Mouse (Mus musculus): Measurements from ENCODE around the gene Dync1i1.

GRCm38 (mm10) chr6:5734398-5734797 lies 9.0 kb downstream of the Dync1i1 start:
- TF ChIP-seq POLR2A (IDR thresholded peaks at IDR 0.05; ENCODE audit: low read depth, low read length), result no peak
- TF ChIP-seq CTCF (IDR thresholded peaks at IDR 0.05; ENCODE audit: borderline replicate concordance, insufficient read depth, low read length), result no peak
